Mouse (Mus musculus) adrenal gland, adult 2 months (tissue): ENCODE results near the gene Prph2. TPM values are rescaled to one million over a fixed set of nuclear protein-coding genes. Genes with fewer than 3 reads are reported as not detected.
A peak's percentile ranks its signal among the peaks of the same experiment; 100 is the strongest.

Experiments used
- DNase-seq: peaks from one replicate; pipeline ENCODE4 v3.0.0; 2021
- long read RNA-seq: library from polyadenylated mRNA; stranded (forward); transcript quantifications from one replicate; pipeline ENCODE4 v2.0.0, GENCODE M21; 2021
- polyA plus RNA-seq: library from polyadenylated mRNA; depleted of rRNA; stranded (reverse); fragments of >200 nt; gene quantifications from 2 replicates; pipeline ENCODE4 v1.2.3, GENCODE M21; 2012; rRNA removed
- total RNA-seq, 2 experiments: library from RNA; stranded (reverse); gene quantifications; 2 replicates each; pipeline ENCODE4 v1.2.3; 2021

The Prph2 gene
- total RNA-seq, result not detected
- not detected in 2 replicates for polyA plus RNA-seq
- long read RNA-seq, result 0 reads

- no peak for DNase-seq
Observed at GRCm38 (mm10) chr17:46910186-46910585, at the start of gene Prph2. Gene Prph2, plus strand, starts transcription at chr17:46910459.

- DNase-seq, result no peak
Observed at GRCm38 (mm10) chr17:46864566-46865195, 45.6 kb upstream of the Prph2 start.

- peak; percentile 86 for DNase-seq
Observed at GRCm38 (mm10) chr17:46866836-46867235, 43.4 kb upstream of the Prph2 start.

- no peak for DNase-seq
Observed at GRCm38 (mm10) chr17:46870204-46870798, 40.0 kb upstream of the Prph2 start.

- no peak for DNase-seq
Observed at GRCm38 (mm10) chr17:46870913-46871312, 39.3 kb upstream of the Prph2 start.

GRCm38 (mm10) chr17:46872806-46873205, 37.5 kb upstream of the Prph2 start:
- DNase-seq, result no peak

GRCm38 (mm10) chr17:46874133-46874532, 36.1 kb upstream of the Prph2 start:
- DNase-seq, result peak; percentile 80

GRCm38 (mm10) chr17:46875626-46876025, 34.6 kb upstream of the Prph2 start:
- no peak for DNase-seq

- no peak for DNase-seq
Observed at GRCm38 (mm10) chr17:46876371-46876950, 33.8 kb upstream of the Prph2 start.

- no peak for DNase-seq
Observed at GRCm38 (mm10) chr17:46877061-46877460, 33.2 kb upstream of the Prph2 start.

GRCm38 (mm10) chr17:46879841-46880311, 30.4 kb upstream of the Prph2 start:
- peak; percentile 72 for DNase-seq

- no peak for DNase-seq
Observed at GRCm38 (mm10) chr17:46880322-46880721, 29.9 kb upstream of the Prph2 start.

- DNase-seq, result no peak
Observed at GRCm38 (mm10) chr17:46881728-46882127, 28.5 kb upstream of the Prph2 start.

GRCm38 (mm10) chr17:46883107-46883506, 27.2 kb upstream of the Prph2 start:
- no peak for DNase-seq

- DNase-seq, result no peak
Observed at GRCm38 (mm10) chr17:46884766-46885165, 25.5 kb upstream of the Prph2 start.

- DNase-seq, result no peak
Observed at GRCm38 (mm10) chr17:46885218-46885909, 24.9 kb upstream of the Prph2 start.

- no peak for DNase-seq
Observed at GRCm38 (mm10) chr17:46885910-46886643, 24.2 kb upstream of the Prph2 start.

- peak; percentile 53 for DNase-seq
Observed at GRCm38 (mm10) chr17:46888511-46889212, 21.6 kb upstream of the Prph2 start.

- peak; percentile 90 for DNase-seq
Observed at GRCm38 (mm10) chr17:46889450-46890084, 20.7 kb upstream of the Prph2 start.

- peak; percentile 97 for DNase-seq
Observed at GRCm38 (mm10) chr17:46890116-46890815, 20.0 kb upstream of the Prph2 start, which contains the start of gene Tbcc. Gene Tbcc, plus strand, starts transcription at chr17:46890684.
